Mouse (Mus musculus): Measurements from ENCODE around the gene Parp14.

Gene Parp14

DNA sequence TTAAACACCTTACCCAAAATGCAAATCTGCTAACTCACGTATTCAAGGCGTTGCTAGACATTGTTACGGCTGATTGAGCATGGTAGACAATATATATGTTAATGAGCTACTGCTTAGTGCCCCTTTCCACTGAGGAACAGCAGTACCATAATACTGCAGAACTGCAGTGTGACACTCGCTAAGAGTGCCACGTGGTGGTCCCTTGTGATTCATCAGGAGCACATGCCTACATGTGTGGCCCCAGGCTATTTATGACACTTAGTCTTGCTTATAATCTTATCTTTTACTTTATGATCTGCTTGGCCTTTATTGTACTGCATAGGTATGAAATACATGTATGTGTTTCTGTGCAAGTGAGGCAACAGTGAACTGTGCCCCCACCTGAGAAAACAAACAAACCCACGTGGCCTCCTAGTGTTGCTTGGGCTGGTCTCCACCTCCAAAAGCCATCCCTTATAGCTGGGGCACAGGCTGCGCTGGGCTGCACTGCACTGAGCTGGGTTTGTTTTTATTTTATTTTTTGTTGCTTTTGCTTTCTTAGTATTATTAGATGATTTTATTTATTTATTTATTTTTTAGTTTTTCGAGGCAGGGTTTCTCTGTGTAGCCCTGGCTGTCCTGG, 83.7 kb downstream of the Parp14 start:
- in situ Hi-C loops (cut with MseI, MboI): no loop called here

DNA sequence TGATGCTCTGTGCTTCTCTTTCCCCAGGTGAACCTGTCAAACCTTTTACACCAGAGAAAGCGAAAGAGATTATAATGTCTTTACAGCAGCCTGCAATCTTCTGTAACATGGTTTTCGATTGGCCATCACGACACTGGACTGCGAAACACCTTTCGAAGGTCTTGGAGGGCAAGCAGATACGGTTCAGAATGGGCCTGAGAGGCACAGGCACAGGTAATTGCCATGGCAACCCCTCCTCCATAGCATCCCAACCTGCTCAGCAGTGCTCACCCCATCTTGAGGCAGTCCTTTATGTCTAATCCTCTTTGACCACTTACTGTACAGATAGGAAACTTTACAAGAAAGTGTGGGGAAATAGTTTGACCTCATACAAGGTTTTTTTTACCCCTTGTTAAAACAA, 84.2 kb downstream of the Parp14 start:
- in situ Hi-C loops (cut with MseI, MboI): no loop called here

GRCm38 (mm10) chr16:35784134-35784725, 87.1 kb downstream of the Parp14 start:
- in situ Hi-C loops (cut with MseI, MboI): no loop called here

DNA sequence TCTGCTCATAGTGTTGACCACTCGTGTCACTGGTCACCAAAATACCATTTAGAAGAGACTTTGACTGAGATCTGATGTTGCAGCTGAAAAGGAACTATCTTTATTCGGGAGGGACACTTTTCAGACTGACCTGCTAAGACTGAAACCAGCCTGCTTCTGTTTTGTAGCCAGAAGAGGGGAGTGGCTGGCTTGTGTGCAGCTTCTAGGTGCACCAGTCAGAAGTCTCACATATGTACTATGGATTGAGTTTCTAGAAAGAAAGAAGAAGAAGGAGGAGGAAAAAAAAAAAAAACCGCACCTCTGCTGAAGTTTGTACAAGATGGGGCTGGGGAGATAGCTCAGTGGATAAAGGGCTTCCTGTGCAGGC, 88.2 kb downstream of the Parp14 start:
- in situ Hi-C loops (cut with MseI, MboI): no loop called here
